Mouse (Mus musculus) cerebellum, adult 11 months (tissue): ENCODE measurements around the gene Hist1h2ba.

Experiments
- DNase-seq: peaks from one replicate; pipeline ENCODE4 v3.0.0; 2022

The Hist1h2ba gene

GRCm38 (mm10) chr13:23933421-23934210, at the start of gene Hist1h2ba:
Gene Hist1h2ba, minus strand, starts transcription at chr13:23934156.
- no peak for DNase-seq

GRCm38 (mm10) chr13:23972271-23972670, 38.3 kb upstream of the Hist1h2ba start:
- DNase-seq: no peak

DNA sequence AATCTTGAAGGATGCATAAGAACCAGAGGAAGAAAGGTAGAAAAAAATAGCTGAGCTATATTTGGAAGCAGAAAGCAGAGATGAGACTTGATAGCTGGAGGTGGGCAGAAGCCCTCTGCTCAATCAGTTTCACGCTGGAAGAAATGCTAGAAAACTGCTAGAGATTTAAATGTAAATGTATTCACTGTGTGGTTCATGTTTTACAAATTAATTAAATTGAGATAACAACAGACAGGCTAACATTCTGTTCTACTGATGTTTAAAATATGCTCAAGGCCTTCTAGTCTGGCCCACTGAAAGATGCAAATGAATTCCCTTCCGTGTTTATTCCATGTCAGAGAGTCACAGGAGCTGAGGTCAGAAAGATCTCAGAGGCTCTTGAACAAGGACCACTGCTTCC, 37.9 kb upstream of the Hist1h2ba start:
- DNase-seq: no peak

DNA sequence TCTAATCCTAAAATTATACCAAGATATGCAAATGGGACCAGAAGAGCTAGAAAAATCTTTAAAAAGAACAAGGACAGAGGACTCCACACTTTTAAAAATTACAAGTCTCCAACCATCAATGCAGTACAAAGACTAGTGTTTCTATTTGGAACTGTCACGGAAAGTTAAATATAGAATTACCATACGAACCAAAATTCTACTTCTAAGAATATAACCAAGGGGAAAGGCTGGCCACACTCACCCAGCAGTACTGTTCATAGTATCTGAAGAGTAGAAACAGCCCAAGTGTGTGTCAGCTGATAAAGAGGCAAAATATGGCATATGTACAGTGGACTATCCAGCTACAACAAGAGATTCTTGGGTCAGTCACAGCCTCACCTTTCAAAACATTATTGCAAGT, 31.0 kb upstream of the Hist1h2ba start:
- DNase-seq: no peak

- DNase-seq: no peak
Measured at GRCm38 (mm10) chr13:23959776-23960175, 25.8 kb upstream of the Hist1h2ba start.

- DNase-seq: no peak
Measured at GRCm38 (mm10) chr13:23950928-23951327, 17.0 kb upstream of the Hist1h2ba start.

DNA sequence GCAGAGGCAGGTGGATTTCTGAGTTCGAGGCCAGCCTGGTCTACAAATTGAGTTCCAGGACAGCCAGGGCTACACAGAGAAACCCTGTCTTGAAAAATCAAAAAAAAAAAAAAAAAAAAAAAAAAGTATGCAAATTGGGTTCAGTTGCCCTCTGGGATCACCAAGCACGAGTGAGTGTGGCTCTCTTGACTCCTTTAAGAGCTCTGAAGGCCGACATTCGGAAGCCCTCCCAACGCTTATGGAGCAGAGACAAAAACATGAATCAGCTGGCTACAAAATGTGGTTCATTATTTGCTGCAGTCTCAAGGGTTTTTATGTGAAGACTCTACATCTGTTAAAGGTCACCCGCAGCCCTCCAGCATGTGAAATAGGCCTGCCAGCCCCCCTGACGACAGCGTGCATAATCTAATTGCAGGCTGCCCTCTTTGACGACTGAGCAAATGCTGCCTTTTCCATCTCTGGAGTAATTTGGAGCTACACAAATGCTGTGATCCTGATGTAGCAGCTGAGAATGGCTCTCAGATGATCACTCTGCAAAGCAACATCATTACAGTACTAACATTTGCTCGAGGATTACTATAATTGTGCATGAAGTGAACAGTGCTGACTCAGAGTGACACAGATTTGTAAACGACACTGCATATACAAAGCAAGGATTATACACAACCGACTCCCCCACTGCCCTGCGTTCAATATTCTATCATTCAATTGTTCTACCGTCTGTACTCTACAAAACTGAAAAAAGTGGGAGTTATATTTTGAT, 15.7 kb upstream of the Hist1h2ba start:
- no peak for DNase-seq

GRCm38 (mm10) chr13:23946254-23946653, 12.3 kb upstream of the Hist1h2ba start:
- DNase-seq: no peak

- no peak for DNase-seq
Measured at GRCm38 (mm10) chr13:23942861-23943260, 8.9 kb upstream of the Hist1h2ba start.

GRCm38 (mm10) chr13:23940291-23940690, 6.3 kb upstream of the Hist1h2ba start:
- no peak for DNase-seq

DNA sequence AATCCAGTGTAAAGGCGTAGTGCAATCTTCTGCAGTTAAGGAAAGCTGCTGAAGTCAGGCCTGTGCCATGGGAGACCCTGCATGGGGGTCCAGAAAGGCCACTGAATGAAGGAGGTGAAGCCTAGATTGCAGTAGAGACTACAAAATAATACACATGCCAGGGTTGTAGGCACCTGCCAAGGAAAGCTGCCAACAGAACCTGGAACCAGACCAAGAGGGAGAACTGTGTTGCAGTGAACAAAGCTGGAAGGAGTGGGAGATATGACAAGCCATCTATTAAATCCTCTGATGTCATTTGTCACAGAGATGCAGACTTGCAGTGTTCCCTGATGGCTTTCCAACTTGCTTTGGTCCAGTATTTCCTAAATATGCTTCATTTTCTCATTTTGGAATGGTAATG, 4.7 kb upstream of the Hist1h2ba start:
- DNase-seq: peak; percentile 11

- DNase-seq: no peak
Measured at GRCm38 (mm10) chr13:23934211-23934520, 210 bp upstream of the Hist1h2ba start, which contains the start of gene Hist1h2aa. Gene Hist1h2aa, plus strand, starts transcription at chr13:23934462.

DNA sequence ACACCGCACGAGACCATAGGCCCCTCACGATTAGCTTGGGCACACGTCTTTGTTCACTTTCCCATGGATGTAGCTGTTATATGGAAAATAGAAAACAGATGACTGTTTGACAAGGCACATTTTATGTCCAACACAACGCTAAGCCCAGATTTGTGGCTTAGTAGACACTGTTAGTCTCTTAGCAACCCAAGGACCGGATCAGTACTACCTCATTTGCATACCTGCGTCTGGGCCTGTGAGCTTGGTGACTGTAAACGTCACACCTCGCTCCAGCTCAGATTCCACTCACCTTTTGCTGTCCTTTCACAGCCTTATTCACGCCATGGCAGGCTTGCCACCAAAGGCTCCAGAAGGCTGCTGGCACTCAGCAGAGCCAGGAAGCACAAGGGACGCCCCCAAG, 3.1 kb downstream of the Hist1h2ba start:
- DNase-seq: no peak

DNA sequence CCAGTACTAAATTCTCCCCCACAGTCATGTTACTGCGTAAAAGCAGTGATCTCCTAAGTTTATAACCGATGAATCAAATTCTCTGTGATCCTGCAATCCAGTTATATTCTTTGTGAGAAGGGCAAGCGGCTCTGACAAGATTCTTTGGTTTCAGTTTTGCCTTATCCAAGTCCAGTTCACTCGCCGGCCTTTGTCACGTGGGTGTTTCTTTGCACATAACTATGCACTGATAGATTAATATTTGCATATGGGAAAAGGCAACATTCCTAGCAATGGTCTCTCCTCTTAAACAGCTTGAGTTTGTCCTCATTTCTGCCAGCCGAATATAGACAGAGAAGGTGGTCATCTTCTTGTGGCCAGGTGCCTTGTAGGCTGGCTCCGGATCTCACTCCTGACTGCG, 3.5 kb downstream of the Hist1h2ba start:
- DNase-seq: no peak

DNA sequence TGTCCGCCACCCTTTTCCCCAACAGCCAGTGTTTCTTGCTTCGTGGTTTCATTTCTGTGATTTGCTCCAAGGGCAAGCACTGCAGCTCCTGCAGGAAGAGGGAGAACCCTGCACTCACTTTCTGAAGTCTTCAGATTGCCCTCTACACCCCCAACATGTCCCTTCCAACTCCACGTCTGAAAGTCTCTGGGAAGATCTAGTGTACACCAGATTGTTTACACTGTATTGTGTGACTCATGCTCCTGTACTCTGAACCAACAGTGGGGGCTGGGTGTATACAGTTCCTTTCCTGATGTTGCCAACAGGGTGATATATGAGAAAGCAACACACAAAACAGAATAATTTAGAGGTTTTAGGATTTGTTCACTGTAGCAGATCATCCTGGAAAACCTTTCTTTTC, 5.3 kb downstream of the Hist1h2ba start:
- DNase-seq: no peak

DNA sequence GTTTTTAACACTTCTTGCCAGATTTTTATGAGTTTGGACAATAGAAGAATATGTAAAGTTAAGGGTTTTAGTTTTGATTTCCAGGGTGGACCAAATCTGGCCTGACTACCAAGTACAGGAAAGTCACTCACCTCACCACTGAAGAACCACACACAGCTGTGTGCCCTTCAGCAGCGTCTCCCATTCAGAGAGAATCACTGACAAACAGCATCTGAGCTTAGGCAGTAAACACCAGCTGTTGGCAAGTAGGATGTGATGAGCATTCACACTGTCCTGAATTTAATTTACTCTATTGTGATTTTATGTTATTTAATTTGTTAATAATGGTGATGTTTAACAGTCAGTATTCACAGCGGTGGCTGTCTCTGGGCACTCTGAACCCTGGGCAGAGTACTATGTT, 8.2 kb downstream of the Hist1h2ba start:
- DNase-seq: no peak

GRCm38 (mm10) chr13:23917674-23918073, 16.3 kb downstream of the Hist1h2ba start:
- DNase-seq: no peak

DNA sequence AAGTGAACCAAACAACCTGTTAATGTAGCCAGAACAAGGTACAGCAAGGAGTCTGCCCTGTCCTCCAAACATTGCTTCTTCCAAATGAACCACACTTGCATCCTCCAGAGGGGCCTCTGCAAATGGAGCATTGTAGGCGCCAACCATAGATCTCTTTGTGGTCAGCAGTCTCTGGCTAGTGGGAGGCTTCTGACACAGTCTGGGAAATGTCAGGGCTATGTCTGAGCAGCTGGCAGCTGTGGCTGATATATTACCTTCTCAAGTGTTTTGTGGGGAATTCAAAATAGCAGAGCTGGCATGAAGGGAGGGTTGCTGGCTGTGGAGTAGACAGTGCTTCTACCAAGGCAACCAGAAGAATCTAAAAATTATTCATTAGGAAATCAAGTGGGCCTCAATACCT, 17.8 kb downstream of the Hist1h2ba start:
- no peak for DNase-seq

- no peak for DNase-seq
Measured at GRCm38 (mm10) chr13:23914376-23915167, 19.4 kb downstream of the Hist1h2ba start, which contains the start of gene Slc17a4. Gene Slc17a4, minus strand, starts transcription at chr13:23915009.

- DNase-seq: no peak
Measured at GRCm38 (mm10) chr13:23913791-23914306, 20.1 kb downstream of the Hist1h2ba start.

DNA sequence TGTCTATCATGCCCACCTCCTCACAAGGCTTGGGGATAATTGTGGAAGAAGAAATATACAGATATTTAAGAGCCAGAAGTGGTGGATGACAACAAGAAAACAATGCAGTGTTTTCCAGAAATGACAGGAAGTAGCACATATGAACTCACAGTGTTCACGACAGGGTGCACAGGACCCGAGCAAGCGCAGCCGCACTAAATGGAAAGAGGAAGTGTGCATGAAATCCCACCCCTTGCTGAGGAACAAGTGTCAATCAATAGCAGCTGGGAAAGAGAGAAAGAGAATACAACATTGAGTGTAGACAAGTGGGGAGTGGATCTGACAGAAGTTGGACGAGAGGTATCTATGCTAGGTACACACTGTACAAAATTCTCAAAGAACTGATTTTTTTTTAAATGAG, 22.6 kb downstream of the Hist1h2ba start:
- DNase-seq: no peak

DNA sequence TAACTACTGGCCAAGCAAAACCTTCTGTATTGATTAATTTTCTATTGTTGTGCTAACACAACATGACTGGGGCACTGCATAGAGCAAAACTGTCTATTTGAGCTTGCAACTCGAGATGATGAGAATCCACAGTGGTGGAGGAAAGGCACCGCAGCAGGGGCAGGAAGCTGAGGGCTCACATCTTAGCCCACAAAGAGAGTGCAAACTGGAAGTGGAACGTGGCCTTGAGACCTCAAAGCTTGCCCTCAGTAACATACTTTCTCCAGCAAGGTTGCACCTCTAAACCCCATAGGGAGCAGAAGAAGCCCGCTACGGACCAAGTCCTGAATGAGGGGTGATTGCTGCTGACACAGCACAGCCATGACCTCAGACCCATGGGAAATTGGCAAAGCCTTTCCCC, 23.8 kb downstream of the Hist1h2ba start:
- no peak for DNase-seq

DNA sequence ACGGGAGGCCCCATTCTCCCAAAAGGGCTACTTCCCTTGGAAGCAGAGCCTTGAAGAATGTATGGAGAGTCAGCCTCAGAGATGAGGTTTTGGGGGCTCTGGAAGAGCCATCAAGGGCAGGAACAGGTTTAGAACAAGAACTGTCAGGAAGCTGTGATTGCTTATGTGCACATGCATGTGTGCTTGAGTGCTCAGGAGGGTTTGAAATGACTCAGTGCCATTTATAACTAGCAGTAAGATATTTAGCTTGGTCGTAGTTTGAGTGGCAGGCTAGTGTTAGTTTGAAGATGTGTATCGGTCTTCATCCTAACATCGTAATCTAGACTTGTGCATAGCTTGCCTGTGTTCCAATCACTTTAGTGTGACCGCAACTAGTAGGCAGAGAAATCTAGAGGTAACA, 27.1 kb downstream of the Hist1h2ba start:
- DNase-seq: no peak
